Comparison of ENCODE assay signal across 14 mouse cellular contexts in the genomic region with DNA sequence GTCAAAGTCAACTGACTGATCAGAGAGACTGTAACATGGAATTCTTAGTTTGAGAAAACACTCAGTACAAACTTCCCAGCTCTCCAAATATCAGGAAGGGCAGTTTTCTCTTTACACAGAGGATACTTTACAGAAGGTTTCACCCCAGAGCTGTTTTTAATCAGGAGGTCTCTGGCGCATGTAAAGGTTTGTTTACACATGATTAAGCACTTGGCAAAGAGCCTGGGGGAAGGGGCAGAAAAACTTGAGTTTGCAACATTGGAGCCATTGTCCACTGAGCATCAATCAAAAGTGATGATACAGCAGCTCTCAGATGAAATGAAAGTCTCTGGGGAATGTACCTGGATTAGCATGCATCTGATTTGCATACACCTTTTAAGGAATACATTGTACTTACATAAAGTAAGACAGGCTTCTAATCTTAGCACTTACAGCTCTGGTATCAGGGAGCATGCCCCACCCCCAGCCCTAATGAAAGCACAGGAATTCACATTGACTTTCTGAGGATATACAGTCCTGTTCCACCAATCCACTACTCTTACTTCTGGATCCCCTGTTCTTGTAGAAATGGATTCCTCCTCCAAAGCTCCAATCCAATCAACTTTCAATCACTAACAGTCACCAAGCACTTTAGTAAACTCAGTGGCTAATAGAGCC.
DNase-seq lines count a peak whose midpoint lies in the region; TF ChIP-seq lines count a peak whose summit lies in the region.
"Had no signal": no experiment of that assay in that cellular context is flagged by ENCODE, and none has a peak within 500 bp of the region (broad histone marks: within the 10 kb centered on the region; RNA-seq: fewer than 3 reads in every experiment).

No protein-coding gene starts in this region.

- no peaks in the 10 kb centered on the region for H3K9me3 ChIP-seq in embryonic facial prominence, embryonic 10.5 days
- H3K9me3 ChIP-seq: limb, embryonic 13.5 days had no signal

- whole genome bisulfite sequencing in kidney, adult 2 months = 6% methylated on average over 1 of the region's 1 CpGs
- WGBS in embryonic facial prominence, embryonic 10.5 days = 10% methylated on average over 1 of the region's 1 CpGs

- no peaks in the 10 kb centered on the region for H3K36me3 ChIP-seq in kidney, adult 2 months (ENCODE audit: control insufficient read depth, insufficient read depth, low read length)
- no peaks in the 10 kb centered on the region for H3K36me3 ChIP-seq in embryonic facial prominence, embryonic 10.5 days (replicated peaks)
- H3K36me3 ChIP-seq: limb, embryonic 13.5 days had no signal

- no peak overlapping the region for H3K4me3 ChIP-seq in kidney, adult 2 months (ENCODE audit: insufficient read depth, low read depth, low read length)
- no peak overlapping the region for H3K4me3 ChIP-seq in embryonic facial prominence, embryonic 10.5 days
- H3K4me3 ChIP-seq: heart, adult 2 months; layer of hippocampus, adult 2 months; limb, embryonic 13.5 days had no signal

- no peaks in the 10 kb centered on the region for H3K27me3 ChIP-seq in kidney, adult 2 months (replicated peaks; ENCODE audit: control insufficient read depth, insufficient read depth, low read length)
- H3K27me3 ChIP-seq in embryonic facial prominence, embryonic 10.5 days (replicated peaks; ENCODE audit: low read depth, poor library complexity, severe bottlenecking) = 0 out of 2 replicates have a peak, but pooled peaks cover 6% of the 10 kb centered on the region
- H3K27me3 ChIP-seq: limb, embryonic 13.5 days had no signal

- no peak overlapping the region for H3K27ac ChIP-seq in kidney, adult 2 months (ENCODE audit: insufficient read depth, low read depth, low read length)
- no peak overlapping the region for H3K27ac ChIP-seq in embryonic facial prominence, embryonic 10.5 days (replicated peaks)
- H3K27ac ChIP-seq: heart, adult 2 months; layer of hippocampus, adult 2 months; limb, embryonic 13.5 days had no signal

- TF ChIP-seq CTCF in kidney, adult 2 months (conservative IDR thresholded peaks at IDR 0.05; ENCODE audit: insufficient read depth, insufficient read length, low read depth, low read length) = no peak

- no peak for TF ChIP-seq POLR2A in kidney, adult 2 months (IDR thresholded peaks at IDR 0.05; ENCODE audit: low read depth, low read length)

- peak; percentile 27 for DNase-seq in kidney, adult 2 months
- DNase-seq in kidney, adult 18-20 months = no peak
- peak; percentile 12 for DNase-seq in NIH3T3 (ENCODE audit: low read depth)
- peak; percentile 59 for DNase-seq in embryonic facial prominence, embryonic 10.5 days (ENCODE audit: low spot score)
- DNase-seq in kidney, postnatal 14 days = peak; percentile 42
- DNase-seq in urinary bladder, postnatal 14 days (ENCODE audit: low spot score) = no peak
- DNase-seq in layer of hippocampus, postnatal 25 days (ENCODE audit: extremely low spot score in 1 of 2, low spot score in 1 of 2) = no peak
- no peak for DNase-seq in frontal cortex, postnatal 36 days (ENCODE audit: low spot score in 2 of 2)
- DNase-seq: cerebellum, postnatal 14 days; heart, adult 2 months; heart, postnatal 4 days; thymus, adult 2 months had no signal

- H3K4me1 ChIP-seq in kidney, adult 2 months (ENCODE audit: control insufficient read depth, insufficient read depth, low read length) = no peaks in the 10 kb centered on the region
- H3K4me1 ChIP-seq in embryonic facial prominence, embryonic 10.5 days = peaks cover 18% of the 10 kb centered on the region

Comparison
In these comparisons a context has a peak if more than half of its experiments do, and no peak if none do; other contexts are left out.
1. DNase-seq: peak in kidney, adult 2 months (single experiment), NIH3T3 (single experiment), embryonic facial prominence, embryonic 10.5 days (single experiment) and kidney, postnatal 14 days (single experiment); none in kidney, adult 18-20 months (single experiment), urinary bladder, postnatal 14 days (single experiment), layer of hippocampus, postnatal 25 days (0 of 2) and frontal cortex, postnatal 36 days (0 of 2).